Mouse (Mus musculus): Measurements from ENCODE around the gene Slc22a17. TPM values are rescaled to one million over a fixed set of nuclear protein-coding genes. Genes with fewer than 3 reads are reported as not detected.
"Not testable (repeated sequence)": the region's sequence is repeated elsewhere in the genome, so short reads cannot be mapped to it uniquely, and the experiment has no call there.

Gene Slc22a17
- polyA plus RNA-seq, 1 experiment from 2014 or later, result 32.4 TPM

DNA sequence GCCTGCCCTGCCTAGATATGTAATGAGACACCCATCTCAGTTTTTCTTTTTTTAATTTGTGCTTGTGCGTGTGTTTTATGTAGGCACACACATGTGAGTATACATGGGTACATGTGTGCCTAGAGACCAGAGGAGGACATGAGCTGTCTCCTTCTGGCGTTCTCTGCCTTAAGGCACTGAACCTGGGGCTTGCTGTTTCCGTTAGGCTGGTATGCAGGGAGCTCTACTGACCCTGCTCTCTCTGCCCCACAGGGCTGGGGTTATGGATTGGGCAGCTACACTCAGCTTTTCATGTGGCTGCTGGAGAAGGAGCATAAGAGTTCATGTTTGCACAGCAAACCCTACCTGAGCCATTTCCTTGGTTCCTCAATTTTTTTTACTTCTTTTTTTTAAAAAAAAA is 41.5 kb upstream of the Slc22a17 start:
- Histone ChIP-seq H3K27me3 (replicated peaks; ENCODE audit: control insufficient read depth, insufficient read depth, low read length) (no peaks in the 10 kb centered on the region), H3K4me1 (replicated peaks; ENCODE audit: control insufficient read depth, insufficient read depth, low read length) (no peaks in the 10 kb centered on the region), H3K36me3 (ENCODE audit: control insufficient read depth, insufficient read depth, low read length) (no peaks in the 10 kb centered on the region), H3K27ac (ENCODE audit: low read depth) (no peak overlapping the region), H3K9me3 (ENCODE audit: control insufficient read depth, low read length) (no peaks in the 10 kb centered on the region), H3K4me2 (ENCODE audit: low read length) (no peak overlapping the region), H3K4me3 (ENCODE audit: low read depth, low read length) (no peak overlapping the region), H3K9ac (ENCODE audit: low read length) (no peak overlapping the region)
- DNase-seq (ENCODE audit: low spot score), result no peak
- ATAC-seq (replicated peaks; ENCODE audit: low FRiP score, low TSS enrichment, low read depth), result no peak
- 66% methylated on average over 3 of the region's 3 CpGs for WGBS

GRCm38 (mm10) chr14:54953664-54954206 is 40.8 kb upstream of the Slc22a17 start:
- no peaks in the 10 kb centered on the region for H3K4me1 ChIP-seq (replicated peaks; ENCODE audit: control insufficient read depth, insufficient read depth, low read length)
- WGBS, result 90% methylated on average over 8 of the region's 8 CpGs

DNA sequence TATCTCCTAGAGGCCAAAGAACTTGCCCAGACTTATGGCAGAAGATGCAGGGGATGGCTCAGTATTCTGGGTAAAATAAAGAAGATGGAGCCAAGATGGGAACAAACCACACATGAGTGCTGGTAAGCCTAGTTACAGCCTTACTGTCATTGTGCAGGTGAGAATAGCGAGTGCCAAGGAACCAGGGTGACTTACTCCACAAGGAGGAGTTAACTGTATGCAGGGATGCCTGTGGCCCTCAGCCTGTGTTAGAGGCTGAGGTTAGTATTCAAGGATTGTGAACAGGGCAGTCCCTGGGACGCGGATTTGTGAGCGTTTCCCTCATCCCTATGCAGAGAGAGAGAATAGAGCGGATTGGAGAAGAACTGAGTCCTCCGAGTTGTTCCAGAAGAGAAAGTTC is 38.7 kb upstream of the Slc22a17 start:
- Histone ChIP-seq H3K4me3 (ENCODE audit: low read depth, low read length) (no peak overlapping the region), H3K27ac (ENCODE audit: low read depth) (no peak overlapping the region), H3K36me3 (ENCODE audit: control insufficient read depth, insufficient read depth, low read length) (no peaks in the 10 kb centered on the region), H3K4me1 (replicated peaks; ENCODE audit: control insufficient read depth, insufficient read depth, low read length) (no peaks in the 10 kb centered on the region), H3K9ac (ENCODE audit: low read length) (no peak overlapping the region), H3K27me3 (replicated peaks; ENCODE audit: control insufficient read depth, insufficient read depth, low read length) (no peaks in the 10 kb centered on the region), H3K9me3 (ENCODE audit: control insufficient read depth, low read length) (no peaks in the 10 kb centered on the region), H3K4me2 (ENCODE audit: low read length) (no peak overlapping the region)
- WGBS, result 82% methylated on average over 6 of the region's 6 CpGs
- DNase-seq (ENCODE audit: low spot score), result no peak
- no peak for ATAC-seq (replicated peaks; ENCODE audit: low FRiP score, low TSS enrichment, low read depth)

More at GRCm38 (mm10) chr14:54953664-54954206, 40.8 kb upstream of the Slc22a17 start:
- no peaks in the 10 kb centered on the region for H3K9me3 ChIP-seq (ENCODE audit: control insufficient read depth, low read length)
- ATAC-seq (replicated peaks; ENCODE audit: low FRiP score, low TSS enrichment, low read depth) (no peak), DNase-seq (ENCODE audit: low spot score) (no peak)
- no peak overlapping the region for H3K9ac ChIP-seq (ENCODE audit: low read length)
- no peak overlapping the region for H3K4me3 ChIP-seq (ENCODE audit: low read depth, low read length)
- no peak overlapping the region for H3K27ac ChIP-seq (ENCODE audit: low read depth)
- H3K36me3 ChIP-seq (ENCODE audit: control insufficient read depth, insufficient read depth, low read length), result no peaks in the 10 kb centered on the region
- no peaks in the 10 kb centered on the region for H3K27me3 ChIP-seq (replicated peaks; ENCODE audit: control insufficient read depth, insufficient read depth, low read length)
- H3K4me2 ChIP-seq (ENCODE audit: low read length), result no peak overlapping the region

DNA sequence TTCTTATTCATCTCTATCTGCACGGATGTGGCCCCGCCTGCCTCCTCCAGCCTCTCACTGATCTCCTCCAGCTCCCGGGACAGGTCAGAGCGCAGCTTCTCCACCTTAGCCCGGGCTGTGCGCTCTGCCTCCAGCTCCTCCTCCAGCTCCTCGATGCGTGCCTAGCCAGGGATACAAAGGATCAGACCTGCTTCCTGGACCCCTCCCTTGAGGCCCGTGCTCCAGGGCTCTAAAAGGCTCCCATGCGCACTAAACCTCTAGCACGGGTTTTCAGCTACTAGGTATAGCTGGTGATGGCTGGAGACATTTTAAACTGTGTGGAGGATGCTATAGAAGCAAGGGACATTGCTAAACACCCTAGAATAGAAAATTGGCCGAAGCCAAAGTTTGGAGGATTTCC is 37.6 kb upstream of the Slc22a17 start:
- ATAC-seq (replicated peaks; ENCODE audit: low FRiP score, low TSS enrichment, low read depth) (no peak), DNase-seq (ENCODE audit: low spot score) (no peak)
- H3K9me3 ChIP-seq (ENCODE audit: control insufficient read depth, low read length), result no peaks in the 10 kb centered on the region
- no peak overlapping the region for H3K4me2 ChIP-seq (ENCODE audit: low read length)
- H3K4me1 ChIP-seq (replicated peaks; ENCODE audit: control insufficient read depth, insufficient read depth, low read length), result no peaks in the 10 kb centered on the region
- 53% methylated on average over 12 of the region's 12 CpGs for WGBS
- no peaks in the 10 kb centered on the region for H3K36me3 ChIP-seq (ENCODE audit: control insufficient read depth, insufficient read depth, low read length)
- H3K9ac ChIP-seq (ENCODE audit: low read length), result no peak overlapping the region
- no peak overlapping the region for H3K27ac ChIP-seq (ENCODE audit: low read depth)
- no peak overlapping the region for H3K4me3 ChIP-seq (ENCODE audit: low read depth, low read length)
- no peaks in the 10 kb centered on the region for H3K27me3 ChIP-seq (replicated peaks; ENCODE audit: control insufficient read depth, insufficient read depth, low read length)

DNA sequence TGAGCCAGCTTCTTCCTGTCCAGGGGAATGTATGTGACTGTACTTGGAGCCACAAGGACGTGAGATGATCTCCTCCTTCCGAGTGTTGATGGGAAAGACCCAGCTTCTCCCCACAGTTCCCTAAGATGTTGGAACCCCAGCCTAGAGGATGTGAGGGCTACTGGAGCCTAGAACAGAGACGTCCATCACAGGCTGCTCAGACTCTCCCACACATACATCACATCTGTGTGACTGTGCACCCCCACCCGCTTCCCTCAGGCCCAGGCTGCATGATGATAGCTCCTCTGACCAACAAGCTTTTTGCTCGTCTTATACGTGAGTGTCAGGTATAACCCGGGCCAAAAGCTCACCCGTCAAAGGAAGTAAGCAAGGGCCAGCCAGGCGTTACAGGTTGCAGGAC is 35.8 kb upstream of the Slc22a17 start:
- WGBS, result 83% methylated on average over 9 of the region's 9 CpGs
- no peaks in the 10 kb centered on the region for H3K36me3 ChIP-seq (ENCODE audit: control insufficient read depth, insufficient read depth, low read length)
- no peak overlapping the region for H3K4me3 ChIP-seq (ENCODE audit: low read depth, low read length)
- no peaks in the 10 kb centered on the region for H3K27me3 ChIP-seq (replicated peaks; ENCODE audit: control insufficient read depth, insufficient read depth, low read length)
- no peak overlapping the region for H3K9ac ChIP-seq (ENCODE audit: low read length)
- no peaks in the 10 kb centered on the region for H3K4me1 ChIP-seq (replicated peaks; ENCODE audit: control insufficient read depth, insufficient read depth, low read length)
- no peak overlapping the region for H3K27ac ChIP-seq (ENCODE audit: low read depth)
- H3K9me3 ChIP-seq (ENCODE audit: control insufficient read depth, low read length), result no peaks in the 10 kb centered on the region
- DNase-seq (ENCODE audit: low spot score) (no peak), ATAC-seq (replicated peaks; ENCODE audit: low FRiP score, low TSS enrichment, low read depth) (no peak)
- H3K4me2 ChIP-seq (ENCODE audit: low read length), result no peak overlapping the region

GRCm38 (mm10) chr14:54947008-54947407 is 34.1 kb upstream of the Slc22a17 start:
- DNase-seq (ENCODE audit: low spot score); H3K9me3 ChIP-seq (ENCODE audit: control insufficient read depth, low read length); H3K27me3 ChIP-seq (replicated peaks; ENCODE audit: control insufficient read depth, insufficient read depth, low read length); H3K27ac ChIP-seq (ENCODE audit: low read depth); H3K4me1 ChIP-seq (replicated peaks; ENCODE audit: control insufficient read depth, insufficient read depth, low read length); H3K4me3 ChIP-seq (ENCODE audit: low read depth, low read length); H3K9ac ChIP-seq (ENCODE audit: low read length); H3K4me2 ChIP-seq (ENCODE audit: low read length); ATAC-seq (replicated peaks; ENCODE audit: low FRiP score, low TSS enrichment, low read depth); H3K36me3 ChIP-seq (ENCODE audit: control insufficient read depth, insufficient read depth, low read length): not testable (repeated sequence)
- 88% methylated on average over 10 of the region's 11 CpGs for WGBS

DNA sequence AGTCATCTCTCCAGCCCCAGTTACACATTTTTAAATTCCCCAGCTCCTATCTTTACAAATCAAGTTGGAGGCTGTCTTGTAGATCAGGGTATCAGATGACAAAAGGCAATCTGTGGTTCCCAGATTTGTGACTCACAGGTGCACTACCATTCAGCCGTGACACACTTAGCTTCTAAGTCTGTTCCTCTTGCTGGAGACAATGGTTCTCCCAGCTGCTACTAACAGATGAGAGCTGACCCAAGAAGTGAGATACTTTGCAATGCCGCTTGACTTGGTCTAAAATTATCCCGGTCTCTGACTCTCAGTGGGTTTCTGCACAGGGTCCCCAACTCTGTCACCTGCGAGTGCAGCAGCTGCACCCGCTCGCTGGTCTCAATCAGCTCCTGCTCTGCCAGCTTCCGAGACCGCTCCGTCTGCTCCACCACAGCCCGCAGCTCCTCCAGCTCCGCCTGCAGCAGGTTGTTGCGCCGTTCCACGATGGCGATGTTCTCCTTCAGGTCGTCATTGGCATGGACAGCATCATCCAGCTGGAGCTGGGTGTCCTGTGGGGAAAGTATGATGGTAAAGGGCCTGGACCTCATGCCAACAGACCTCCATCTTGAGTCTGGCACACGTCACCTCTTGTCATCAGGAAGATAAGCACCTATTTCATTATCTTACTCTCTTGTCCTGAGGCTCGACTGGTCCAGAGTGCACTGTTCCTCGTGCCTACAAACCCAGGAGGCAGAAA is 33.2 kb upstream of the Slc22a17 start:
- no peak overlapping the region for H3K27ac ChIP-seq (ENCODE audit: low read depth)
- no peak overlapping the region for H3K4me3 ChIP-seq (ENCODE audit: low read depth, low read length)
- 73% methylated on average over 19 of the region's 19 CpGs for WGBS
- H3K9me3 ChIP-seq (ENCODE audit: control insufficient read depth, low read length), result no peaks in the 10 kb centered on the region
- H3K9ac ChIP-seq (ENCODE audit: low read length), result no peak overlapping the region
- no peaks in the 10 kb centered on the region for H3K27me3 ChIP-seq (replicated peaks; ENCODE audit: control insufficient read depth, insufficient read depth, low read length)
- H3K36me3 ChIP-seq (ENCODE audit: control insufficient read depth, insufficient read depth, low read length), result no peaks in the 10 kb centered on the region
- H3K4me1 ChIP-seq (replicated peaks; ENCODE audit: control insufficient read depth, insufficient read depth, low read length), result no peaks in the 10 kb centered on the region
- no peak overlapping the region for H3K4me2 ChIP-seq (ENCODE audit: low read length)
- DNase-seq (ENCODE audit: low spot score) (no peak), ATAC-seq (replicated peaks; ENCODE audit: low FRiP score, low TSS enrichment, low read depth) (no peak)

- Histone ChIP-seq H3K9ac (ENCODE audit: low read length) (no peak overlapping the region), H3K36me3 (ENCODE audit: control insufficient read depth, insufficient read depth, low read length) (no peaks in the 10 kb centered on the region), H3K27me3 (replicated peaks; ENCODE audit: control insufficient read depth, insufficient read depth, low read length) (no peaks in the 10 kb centered on the region), H3K4me3 (ENCODE audit: low read depth, low read length) (no peak overlapping the region), H3K27ac (ENCODE audit: low read depth) (no peak overlapping the region), H3K4me1 (replicated peaks; ENCODE audit: control insufficient read depth, insufficient read depth, low read length) (no peaks in the 10 kb centered on the region), H3K9me3 (ENCODE audit: control insufficient read depth, low read length) (no peaks in the 10 kb centered on the region), H3K4me2 (ENCODE audit: low read length) (no peak overlapping the region)
- DNase-seq (ENCODE audit: low spot score) (no peak), ATAC-seq (replicated peaks; ENCODE audit: low FRiP score, low TSS enrichment, low read depth) (no peak)
- 67% methylated on average over 2 of the region's 2 CpGs for WGBS
Observed at GRCm38 (mm10) chr14:54944939-54945338, 32.0 kb upstream of the Slc22a17 start.

DNA sequence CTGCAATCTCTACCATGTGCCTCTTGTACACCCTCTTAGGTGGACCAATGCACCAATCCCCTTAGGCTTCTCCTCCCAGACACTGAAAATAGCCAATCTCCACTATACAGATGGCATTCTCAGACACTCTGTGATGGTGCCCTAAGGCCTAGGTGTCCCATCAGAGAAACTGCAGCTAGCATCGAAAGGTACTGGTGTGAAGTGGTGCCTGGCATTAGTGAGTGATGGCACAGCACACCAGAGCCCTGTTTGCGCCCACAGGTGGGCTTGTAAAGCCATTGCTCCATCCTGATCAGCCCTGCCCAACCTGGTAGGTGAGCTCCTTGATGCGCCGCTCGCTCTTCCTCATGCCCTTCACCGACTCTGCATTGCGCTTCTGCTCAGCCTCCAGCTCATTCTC is 31.0 kb upstream of the Slc22a17 start:
- H3K4me1 ChIP-seq (replicated peaks; ENCODE audit: control insufficient read depth, insufficient read depth, low read length), result no peaks in the 10 kb centered on the region
- no peaks in the 10 kb centered on the region for H3K36me3 ChIP-seq (ENCODE audit: control insufficient read depth, insufficient read depth, low read length)
- no peak overlapping the region for H3K4me2 ChIP-seq (ENCODE audit: low read length)
- H3K9ac ChIP-seq (ENCODE audit: low read length), result no peak overlapping the region
- H3K4me3 ChIP-seq (ENCODE audit: low read depth, low read length), result no peak overlapping the region
- ATAC-seq (replicated peaks; ENCODE audit: low FRiP score, low TSS enrichment, low read depth), result no peak
- no peaks in the 10 kb centered on the region for H3K9me3 ChIP-seq (ENCODE audit: control insufficient read depth, low read length)
- no peak for DNase-seq (ENCODE audit: low spot score)
- H3K27ac ChIP-seq (ENCODE audit: low read depth), result no peak overlapping the region
- WGBS, result 94% methylated on average over 7 of the region's 7 CpGs
- no peaks in the 10 kb centered on the region for H3K27me3 ChIP-seq (replicated peaks; ENCODE audit: control insufficient read depth, insufficient read depth, low read length)

Measured in intestine, embryonic 14.5 days (tissue).